Mouse (Mus musculus) bone marrow macrophage, adult 2 months (primary cell): ENCODE measurements at regions not wholly inside any gene's neighbourhood (a gene's known extent, or its start where the extent isn't known, plus 50 kb on each side); places are given as distances from the start of the nearest gene placed in this dataset.

Experiments
- CTCF ChIP-seq: IDR thresholded peaks from 2 replicates; pipeline ENCODE4 v1.5.1; 2012; ENCODE audit warnings: low read depth, mild to moderate bottlenecking, low read length, moderate library complexity
- POLR2A ChIP-seq: IDR thresholded peaks from 2 replicates; pipeline ENCODE4 v1.6.1; 2012; ENCODE audit warnings: mild to moderate bottlenecking, low read depth, low read length, borderline replicate concordance

DNA sequence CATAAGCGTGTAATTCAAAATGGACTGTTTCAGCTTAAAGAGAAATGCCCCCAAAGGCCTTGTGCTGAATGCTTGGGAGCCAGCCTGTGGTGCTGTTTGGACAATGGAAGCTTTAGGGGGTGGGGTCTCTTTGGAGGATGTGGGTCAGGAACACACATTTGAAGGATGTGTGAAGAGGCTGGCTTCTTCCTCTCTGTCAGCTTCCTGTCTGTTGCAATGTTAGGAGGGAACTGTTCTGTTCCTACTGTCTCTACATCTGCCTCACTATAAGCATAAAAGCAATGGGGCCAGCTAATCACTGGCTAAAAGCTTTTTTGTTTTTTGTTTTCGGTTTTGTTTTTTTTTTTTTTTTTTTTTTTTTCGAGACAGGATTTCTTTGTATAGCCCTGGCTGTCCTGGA is 480.5 kb upstream of the Nox3 start:
- TF ChIP-seq CTCF (no peak), POLR2A (no peak)
